Mouse (Mus musculus) B cell, adult 62 days (primary cell): ENCODE measurements around the gene Nts. TPM values are rescaled to one million over a fixed set of nuclear protein-coding genes. Genes with fewer than 3 reads are reported as not detected.

Experiments used
- total RNA-seq: library from RNA; stranded (reverse); gene quantifications from 4 replicates; pipeline ENCODE4 v1.2.4, GENCODE M21; 2023

Nts gene
- not detected in 4 replicates for total RNA-seq

DNA sequence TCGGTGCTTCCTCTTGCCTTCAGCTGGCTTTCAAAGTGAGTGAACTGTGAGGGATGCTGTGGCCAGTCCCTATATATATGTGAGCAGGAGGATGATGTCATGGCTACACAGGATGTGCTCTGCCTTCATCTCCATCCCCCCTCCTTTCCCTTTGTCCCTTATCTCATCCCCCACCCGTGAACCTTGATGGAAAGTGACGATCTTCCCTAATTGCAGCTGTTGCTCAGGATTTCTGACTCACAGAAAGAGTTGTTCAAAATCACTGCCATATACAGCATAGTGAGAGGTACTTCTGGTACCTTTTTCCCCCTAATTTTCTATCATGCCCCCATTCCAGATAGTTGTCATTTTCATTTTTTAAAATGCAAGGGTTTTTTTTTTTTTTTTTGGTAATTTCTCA is at the start of gene Nts:
TSS of gene Nts (minus strand) at position 101 of the 400 bp plus-strand sequence.

DNA sequence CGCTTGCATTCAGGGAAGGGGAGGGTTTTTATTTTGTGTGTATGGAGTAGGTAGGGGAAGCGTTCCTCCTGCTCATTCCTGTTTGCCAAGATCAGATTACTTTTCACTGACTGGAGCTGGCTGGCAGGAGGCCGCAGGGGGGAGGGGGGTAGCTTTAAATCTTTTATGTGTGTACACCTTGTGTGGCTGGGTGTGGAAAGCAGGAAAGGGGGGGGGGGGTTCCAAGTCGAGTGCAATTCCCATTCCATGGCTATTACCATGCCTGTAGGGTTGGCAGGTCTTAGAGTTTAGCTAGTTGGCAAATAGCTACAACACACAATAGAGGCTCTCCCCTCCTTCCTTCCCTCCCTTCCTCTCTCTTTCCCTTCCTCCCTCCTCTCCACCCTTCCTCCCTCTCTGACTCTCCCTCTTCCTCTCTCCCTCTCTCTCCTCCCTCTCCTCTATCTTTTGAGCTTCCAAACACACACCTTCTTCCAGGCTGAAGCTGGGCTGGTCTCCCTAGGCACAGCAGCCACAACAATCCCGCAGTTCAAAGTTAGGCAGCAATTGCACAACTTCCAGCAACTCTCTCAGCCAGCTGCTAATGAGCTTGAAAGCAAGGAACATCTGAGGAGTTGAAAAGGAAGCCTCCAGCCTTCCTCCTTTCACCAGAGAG is 21.6 kb upstream of the Nts start, which contains the start of gene Rassf9:
TSS of gene Rassf9 (plus strand) at position 416 of the 655 bp plus-strand sequence.

Other genes with a start within 250 kb of the Nts start
- not detected in 4 replicates for gene Rassf9, start 21.7 kb upstream of the Nts start, total RNA-seq